Mouse (Mus musculus): ENCODE measurements around the gene Tmem163. TPM values are rescaled to one million over a fixed set of nuclear protein-coding genes. Genes with fewer than 3 reads are reported as not detected.

Gene Tmem163
- polyA plus RNA-seq, 1 experiment from 2014 or later: 44.2 TPM

GRCm38 (mm10) chr1:127586156-127586555 is 93.2 kb downstream of the Tmem163 start:
- no peak overlapping the region for H3K9ac ChIP-seq
- ATAC-seq (ENCODE audit: low FRiP score, low read depth): no peak
- no peaks in the 10 kb centered on the region for H3K4me1 ChIP-seq

GRCm38 (mm10) chr1:127577981-127578380 is 101.4 kb downstream of the Tmem163 start:
- H3K9ac ChIP-seq: no peak overlapping the region
- H3K4me3 ChIP-seq: no peak overlapping the region
- H3K4me2 ChIP-seq (replicated peaks): no peak overlapping the region
- ATAC-seq (ENCODE audit: low FRiP score, low read depth): no peak
- H3K4me1 ChIP-seq: peaks cover 23% of the 10 kb centered on the region
- WGBS: 61% methylated on average over 5 of the region's 5 CpGs
- H3K27ac ChIP-seq: no peak overlapping the region
- no peaks in the 10 kb centered on the region for H3K9me3 ChIP-seq
- H3K36me3 ChIP-seq: no peaks in the 10 kb centered on the region
- peaks cover 26% of the 10 kb centered on the region for H3K27me3 ChIP-seq (replicated peaks)

More at GRCm38 (mm10) chr1:127586156-127586555, 93.2 kb downstream of the Tmem163 start:
- H3K9me3 ChIP-seq: no peaks in the 10 kb centered on the region
- H3K27ac ChIP-seq: no peak overlapping the region
- H3K36me3 ChIP-seq: no peaks in the 10 kb centered on the region
- WGBS: 86% methylated on average over 1 of the region's 1 CpGs
- no peak overlapping the region for H3K4me2 ChIP-seq (replicated peaks)
- H3K27me3 ChIP-seq (replicated peaks): 0 out of 2 replicates have a peak, but pooled peaks cover 5% of the 10 kb centered on the region
- H3K4me3 ChIP-seq: no peak overlapping the region

GRCm38 (mm10) chr1:127577083-127577482 is 102.3 kb downstream of the Tmem163 start:
- Histone ChIP-seq H3K36me3 (no peaks in the 10 kb centered on the region), H3K4me2 (replicated peaks) (peak overlapping the region; percentile 42), H3K9me3 (no peaks in the 10 kb centered on the region), H3K9ac (no peak overlapping the region), H3K4me3 (no peak overlapping the region), H3K4me1 (peaks cover 23% of the 10 kb centered on the region), H3K27ac (no peak overlapping the region), H3K27me3 (replicated peaks) (peaks cover 30% of the 10 kb centered on the region)
- ATAC-seq (ENCODE audit: low FRiP score, low read depth): peak; percentile 82
- WGBS: 33% methylated on average over 7 of the region's 7 CpGs

DNA sequence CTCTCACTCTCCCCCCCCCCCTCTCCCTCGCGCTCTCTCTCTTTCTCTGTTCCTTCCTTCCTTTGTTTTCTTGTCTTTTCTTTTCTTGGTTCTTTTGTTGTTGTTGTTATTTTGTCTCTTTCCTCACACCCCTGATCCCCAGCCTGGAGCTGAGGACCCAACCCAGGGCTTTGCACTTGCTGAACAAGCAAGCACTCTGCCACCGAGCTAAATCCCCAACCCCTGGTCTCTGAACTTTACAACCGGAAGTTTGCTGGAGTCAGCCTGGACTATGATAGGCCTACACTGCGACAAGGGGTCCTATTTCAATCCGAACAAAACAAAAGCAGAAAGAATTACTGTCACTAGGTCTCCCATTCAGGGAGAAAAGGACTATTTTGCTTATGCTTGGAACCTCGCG is 102.8 kb downstream of the Tmem163 start:
- Histone ChIP-seq H3K9me3 (no peaks in the 10 kb centered on the region), H3K4me2 (replicated peaks) (peak overlapping the region; percentile 42), H3K4me3 (no peak overlapping the region), H3K27me3 (replicated peaks) (peaks cover 34% of the 10 kb centered on the region), H3K36me3 (no peaks in the 10 kb centered on the region), H3K9ac (no peak overlapping the region), H3K27ac (no peak overlapping the region), H3K4me1 (peaks cover 23% of the 10 kb centered on the region)
- WGBS: 8% methylated on average over 8 of the region's 8 CpGs
- ATAC-seq (ENCODE audit: low FRiP score, low read depth): peak; percentile 15

GRCm38 (mm10) chr1:127576143-127576542 is 103.2 kb downstream of the Tmem163 start:
- peaks cover 23% of the 10 kb centered on the region for H3K4me1 ChIP-seq
- peak overlapping the region; percentile 42 for H3K4me2 ChIP-seq (replicated peaks)
- 17% methylated on average over 3 of the region's 3 CpGs for WGBS
- H3K9ac ChIP-seq: 0 out of 2 replicates have a peak overlapping the region, but pooled peaks have one; percentile 5
- no peak overlapping the region for H3K27ac ChIP-seq
- H3K4me3 ChIP-seq: no peak overlapping the region
- ATAC-seq (ENCODE audit: low FRiP score, low read depth): 0 out of 2 replicates have a peak, but pooled peaks have one; percentile 45
- no peaks in the 10 kb centered on the region for H3K9me3 ChIP-seq
- H3K27me3 ChIP-seq (replicated peaks): peaks cover 34% of the 10 kb centered on the region
- H3K36me3 ChIP-seq: no peaks in the 10 kb centered on the region

GRCm38 (mm10) chr1:127575692-127576091 is 103.7 kb downstream of the Tmem163 start:
- no peaks in the 10 kb centered on the region for H3K9me3 ChIP-seq
- no peak overlapping the region for H3K27ac ChIP-seq
- peaks cover 35% of the 10 kb centered on the region for H3K27me3 ChIP-seq (replicated peaks)
- ATAC-seq (ENCODE audit: low FRiP score, low read depth): no peak
- no peaks in the 10 kb centered on the region for H3K36me3 ChIP-seq
- 10% methylated on average over 4 of the region's 4 CpGs for WGBS
- 0 out of 2 replicates have a peak overlapping the region, but pooled peaks have one; percentile 5 for H3K9ac ChIP-seq
- H3K4me1 ChIP-seq: peaks cover 23% of the 10 kb centered on the region
- H3K4me3 ChIP-seq: no peak overlapping the region
- peak overlapping the region; percentile 42; the same call in 1 of the 2 replicates for H3K4me2 ChIP-seq (replicated peaks)

DNA sequence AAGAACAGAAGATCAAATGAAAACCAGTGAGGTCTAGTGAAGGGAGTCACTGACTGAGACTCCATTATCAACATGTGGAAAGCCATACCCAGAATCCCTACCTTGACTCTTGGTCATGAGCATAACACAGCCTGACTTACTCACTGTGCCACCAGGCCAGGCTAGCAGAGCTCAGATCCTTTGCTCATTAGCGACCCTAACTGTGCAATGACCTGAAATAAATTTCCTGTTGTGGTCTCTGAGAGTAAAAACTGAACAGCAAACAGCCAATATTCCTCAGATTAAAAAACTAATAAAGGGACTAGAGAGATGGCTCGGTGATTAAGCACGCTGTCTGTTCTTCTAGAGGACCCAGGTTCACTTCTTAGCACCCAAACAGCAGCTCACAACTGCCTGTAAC is 106.2 kb downstream of the Tmem163 start:
- H3K27ac ChIP-seq: no peak overlapping the region
- peaks cover 23% of the 10 kb centered on the region for H3K4me1 ChIP-seq
- ATAC-seq (ENCODE audit: low FRiP score, low read depth): no peak
- no peak overlapping the region for H3K9ac ChIP-seq
- H3K27me3 ChIP-seq (replicated peaks): peaks cover 29% of the 10 kb centered on the region; the same call in 1 of the 2 replicates
- H3K4me3 ChIP-seq: no peak overlapping the region
- no peaks in the 10 kb centered on the region for H3K9me3 ChIP-seq
- WGBS: 81% methylated on average over 3 of the region's 3 CpGs
- H3K36me3 ChIP-seq: no peaks in the 10 kb centered on the region
- no peak overlapping the region for H3K4me2 ChIP-seq (replicated peaks)

- H3K9me3 ChIP-seq: no peaks in the 10 kb centered on the region
- H3K27me3 ChIP-seq (replicated peaks): peaks cover 31% of the 10 kb centered on the region; the same call in 1 of the 2 replicates
- no peak overlapping the region for H3K4me3 ChIP-seq
- ATAC-seq (ENCODE audit: low FRiP score, low read depth): no peak
- no peak overlapping the region for H3K9ac ChIP-seq
- H3K4me2 ChIP-seq (replicated peaks): no peak overlapping the region
- H3K36me3 ChIP-seq: no peaks in the 10 kb centered on the region
- no peak overlapping the region for H3K27ac ChIP-seq
- 75% methylated on average over 3 of the region's 3 CpGs for WGBS
- no peaks in the 10 kb centered on the region for H3K4me1 ChIP-seq
Observed at GRCm38 (mm10) chr1:127568641-127569040, 110.7 kb downstream of the Tmem163 start.

DNA sequence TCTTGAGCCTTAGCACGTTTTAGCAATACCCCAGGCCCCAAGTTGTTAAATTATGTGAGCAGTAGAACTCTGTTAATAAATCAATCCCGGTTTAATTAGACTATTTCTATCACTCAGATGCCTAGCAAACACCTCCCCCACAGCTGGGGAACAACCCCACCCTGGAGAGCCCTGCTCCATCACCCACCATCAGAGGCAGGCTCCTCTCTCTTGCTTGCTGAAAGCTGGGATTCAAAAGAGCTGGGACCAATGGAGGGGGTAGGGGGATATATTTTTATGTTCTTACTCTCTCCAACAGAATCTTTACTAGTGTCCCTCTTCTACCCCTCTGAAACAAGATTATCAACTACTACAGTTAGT is 122.9 kb downstream of the Tmem163 start:
- H3K9me3 ChIP-seq: no peaks in the 10 kb centered on the region
- peak overlapping the region; percentile 50; the same call in 1 of the 2 replicates for H3K27ac ChIP-seq
- 43% methylated on average over 2 of the region's 2 CpGs for WGBS
- no peaks in the 10 kb centered on the region for H3K36me3 ChIP-seq
- no peaks in the 10 kb centered on the region for H3K4me1 ChIP-seq
- ATAC-seq (ENCODE audit: low FRiP score, low read depth): peak; percentile 84
- H3K9ac ChIP-seq: no peak overlapping the region
- no peaks in the 10 kb centered on the region; the same call in 1 of the 2 replicates for H3K27me3 ChIP-seq (replicated peaks)
- no peak overlapping the region for H3K4me2 ChIP-seq (replicated peaks)
- H3K4me3 ChIP-seq: no peak overlapping the region

DNA sequence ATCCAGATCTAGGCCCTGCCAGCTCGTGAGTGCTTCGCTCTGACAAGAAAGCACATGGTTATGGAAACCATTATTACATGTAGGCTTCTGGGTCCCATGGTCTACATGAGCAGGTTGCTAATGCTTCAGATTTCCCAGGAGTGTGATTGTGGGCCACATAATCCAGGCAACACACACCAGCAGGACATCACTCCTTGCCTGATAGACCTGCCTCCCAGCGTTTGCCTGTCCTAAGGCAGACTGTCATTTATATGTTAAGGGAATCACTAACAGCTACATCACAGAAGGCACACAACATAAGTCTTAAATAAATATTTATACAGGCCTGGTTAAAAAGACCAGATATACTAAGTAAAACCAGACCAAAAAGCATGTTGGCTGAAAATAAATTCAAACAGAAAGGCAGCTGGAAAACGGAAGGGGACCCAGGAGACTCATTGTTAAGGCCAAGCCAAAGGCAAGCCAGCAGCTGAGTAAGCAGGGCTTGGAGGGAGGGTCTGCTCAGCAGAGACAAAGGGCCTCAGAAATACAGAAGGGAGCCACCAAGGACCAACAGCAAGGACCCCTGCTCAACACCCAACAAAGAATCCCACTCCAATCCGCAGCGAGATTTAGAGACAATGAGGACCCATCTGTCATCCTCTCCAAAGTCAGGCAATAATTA is 123.4 kb downstream of the Tmem163 start:
- Histone ChIP-seq H3K9ac (no peak overlapping the region), H3K9me3 (no peaks in the 10 kb centered on the region), H3K4me3 (no peak overlapping the region), H3K27me3 (replicated peaks) (no peaks in the 10 kb centered on the region; the same call in none of the 2 replicates), H3K4me2 (replicated peaks) (no peak overlapping the region), H3K36me3 (no peaks in the 10 kb centered on the region), H3K4me1 (no peaks in the 10 kb centered on the region), H3K27ac (peak overlapping the region; percentile 50; the same call in 1 of the 2 replicates)
- ATAC-seq (ENCODE audit: low FRiP score, low read depth): peak; percentile 95
- 43% methylated on average over 6 of the region's 6 CpGs for WGBS

DNA sequence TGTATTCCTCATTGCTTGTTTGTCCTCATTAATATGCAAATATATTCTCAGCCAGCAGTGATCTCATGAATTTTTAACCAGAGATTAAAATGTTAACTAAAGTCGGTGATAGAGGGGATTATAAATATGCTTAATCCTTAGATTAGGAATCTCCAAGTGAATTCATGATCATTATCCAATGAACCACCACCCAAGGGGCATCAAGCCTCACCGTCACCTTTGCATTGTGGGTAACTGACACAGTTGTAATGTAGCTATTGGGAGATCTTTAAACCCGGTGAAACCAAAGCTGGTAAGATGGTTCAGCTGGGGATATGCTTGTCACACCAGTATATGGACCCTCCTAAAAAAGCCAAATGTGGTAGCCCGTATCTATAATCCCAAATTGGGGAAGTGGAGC is 131.3 kb downstream of the Tmem163 start:
- H3K9me3 ChIP-seq: no peaks in the 10 kb centered on the region
- no peak for ATAC-seq (ENCODE audit: low FRiP score, low read depth)
- peaks cover 26% of the 10 kb centered on the region for H3K27me3 ChIP-seq (replicated peaks)
- H3K4me1 ChIP-seq: no peaks in the 10 kb centered on the region
- H3K36me3 ChIP-seq: no peaks in the 10 kb centered on the region
- H3K4me2 ChIP-seq (replicated peaks): no peak overlapping the region
- H3K9ac ChIP-seq: no peak overlapping the region
- no peak overlapping the region for H3K4me3 ChIP-seq
- WGBS: 62% methylated on average over 4 of the region's 4 CpGs
- no peak overlapping the region for H3K27ac ChIP-seq

GRCm38 (mm10) chr1:127542756-127543155 is 136.6 kb downstream of the Tmem163 start:
- WGBS: 9% methylated on average over 1 of the region's 1 CpGs

DNA sequence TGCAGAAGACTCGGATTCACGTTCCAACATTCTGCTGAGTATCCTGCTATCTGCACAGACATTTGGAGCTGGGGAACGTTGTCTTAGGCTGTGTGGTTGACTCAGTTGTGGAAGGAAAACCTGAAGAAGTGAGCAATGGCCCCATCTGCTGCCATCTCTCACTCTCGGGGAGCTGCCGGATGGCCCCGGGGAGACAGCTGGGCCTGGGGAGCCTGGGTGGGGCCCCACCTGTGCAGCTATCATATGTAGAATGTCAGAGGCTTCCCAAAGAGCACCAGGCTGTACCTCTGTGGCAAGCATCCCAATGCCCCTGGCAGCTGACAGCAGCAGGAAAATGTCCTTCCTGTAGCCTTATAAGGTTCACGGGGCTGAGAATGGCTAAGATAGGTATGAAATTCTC is 137.4 kb downstream of the Tmem163 start:
- ATAC-seq (ENCODE audit: low FRiP score, low read depth): no peak
- no peak overlapping the region for H3K4me3 ChIP-seq
- 90% methylated on average over 7 of the region's 7 CpGs for WGBS
- no peak overlapping the region for H3K9ac ChIP-seq
- H3K27ac ChIP-seq: no peak overlapping the region
- peaks cover 75% of the 10 kb centered on the region for H3K27me3 ChIP-seq (replicated peaks)
- peaks cover 11% of the 10 kb centered on the region; the same call in 1 of the 2 replicates for H3K4me1 ChIP-seq
- H3K9me3 ChIP-seq: no peaks in the 10 kb centered on the region
- no peak overlapping the region for H3K4me2 ChIP-seq (replicated peaks)
- no peaks in the 10 kb centered on the region for H3K36me3 ChIP-seq

More at GRCm38 (mm10) chr1:127542756-127543155, 136.6 kb downstream of the Tmem163 start:
- H3K9me3 ChIP-seq: no peaks in the 10 kb centered on the region
- no peak overlapping the region for H3K4me3 ChIP-seq
- no peak overlapping the region for H3K4me2 ChIP-seq (replicated peaks)
- no peaks in the 10 kb centered on the region for H3K36me3 ChIP-seq
- H3K9ac ChIP-seq: no peak overlapping the region
- H3K4me1 ChIP-seq: peaks cover 5% of the 10 kb centered on the region; the same call in 1 of the 2 replicates
- H3K27ac ChIP-seq: no peak overlapping the region
- peaks cover 72% of the 10 kb centered on the region for H3K27me3 ChIP-seq (replicated peaks)
- ATAC-seq (ENCODE audit: low FRiP score, low read depth): no peak

All from neural tube, embryonic 12.5 days (tissue).